Mouse (Mus musculus) bone marrow, adult 2 months (tissue): ENCODE measurements around the gene Ang2.

ENCODE experiments used
- CTCF ChIP-seq: fragments of 200-500 bp; IDR thresholded peaks from 2 replicates; pipeline ENCODE4 v1.5.1; 2011; ENCODE audit warnings: low read length, control low read depth; ENCODE audit not compliant: control insufficient read depth, insufficient read depth
- POLR2A ChIP-seq: fragments of 200-500 bp; IDR thresholded peaks from 2 replicates; pipeline ENCODE4 v1.6.1; 2011; ENCODE audit warnings: low read depth, mild to moderate bottlenecking, control low read depth, low read length, borderline replicate concordance; ENCODE audit not compliant: control insufficient read depth

DNA sequence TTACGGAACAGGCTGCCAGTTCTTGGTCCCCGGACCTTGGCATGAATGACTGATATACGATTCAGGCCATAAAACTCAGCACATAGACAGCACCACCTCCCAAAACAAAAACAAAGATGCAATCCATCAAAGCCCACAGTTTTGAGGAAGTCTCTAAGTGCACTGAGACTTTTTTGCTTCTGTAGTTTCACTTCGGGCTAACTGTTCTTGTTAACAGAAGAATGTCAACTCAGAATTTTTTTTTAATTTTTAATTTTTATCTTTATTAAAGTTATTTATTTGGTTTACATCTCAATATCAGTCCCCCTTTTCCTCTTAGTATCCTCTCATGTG lies 42.2 kb downstream of the Ang2 start:
- TF ChIP-seq CTCF, result no peak
- no peak for TF ChIP-seq POLR2A
